In the genomic region with DNA sequence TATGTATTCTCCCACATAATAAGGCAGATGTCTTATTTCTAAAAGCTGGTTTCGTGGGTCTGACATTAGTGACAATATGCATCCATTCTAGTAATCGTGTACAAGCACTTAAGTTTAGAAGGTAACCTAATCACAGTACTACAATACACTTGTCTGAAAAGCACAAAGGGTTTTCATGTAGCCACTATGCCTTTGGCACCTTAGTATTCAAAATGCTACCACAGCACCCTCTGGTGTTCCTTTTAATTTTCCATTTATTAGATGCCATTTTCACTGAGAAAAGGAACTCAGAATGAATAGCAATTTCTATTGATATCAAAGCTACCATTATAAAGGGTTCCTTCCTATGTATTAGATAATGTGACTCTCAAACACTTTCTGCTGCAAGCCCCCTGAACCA, we compare ENCODE assay signal across 11 mouse cellular contexts. TPM values are rescaled to one million over a fixed set of nuclear protein-coding genes. Genes with fewer than 3 reads are reported as not detected.
A peak's percentile ranks its signal among the peaks of the same experiment; 100 is the strongest.
DNase-seq lines count a peak whose midpoint lies in the region; ATAC-seq and TF ChIP-seq lines count a peak whose summit lies in the region.
"Had no signal": no experiment of that assay in that cellular context is flagged by ENCODE, and none has a peak within 500 bp of the region (broad histone marks: within the 10 kb centered on the region; RNA-seq: fewer than 3 reads in every experiment).

No protein-coding gene starts in this region.

- no peaks in the 10 kb centered on the region for H3K9me3 ChIP-seq in forebrain, embryonic 14.5 days (replicated peaks; ENCODE audit: control insufficient read depth, low read length)
- H3K9me3 ChIP-seq in forebrain, embryonic 11.5 days (ENCODE audit: control insufficient read depth, low read length), result no peaks in the 10 kb centered on the region
- no peaks in the 10 kb centered on the region for H3K9me3 ChIP-seq in liver, embryonic 14.5 days (ENCODE audit: control insufficient read depth, low read length)
- 0 out of 2 replicates have a peak, but pooled peaks cover 3% of the 10 kb centered on the region for H3K9me3 ChIP-seq in liver, embryonic 12.5 days (replicated peaks)

- H3K27me3 ChIP-seq in forebrain, embryonic 14.5 days (replicated peaks; ENCODE audit: control insufficient read depth, insufficient read depth, low read length), result no peaks in the 10 kb centered on the region
- H3K27me3 ChIP-seq in forebrain, embryonic 11.5 days (ENCODE audit: control insufficient read depth, insufficient read depth, low read length), result no peaks in the 10 kb centered on the region
- no peaks in the 10 kb centered on the region for H3K27me3 ChIP-seq in liver, embryonic 14.5 days (ENCODE audit: control insufficient read depth, insufficient read depth, low read length)
- H3K27me3 ChIP-seq in liver, embryonic 12.5 days (replicated peaks), result no peaks in the 10 kb centered on the region
- H3K27me3 ChIP-seq: embryonic facial prominence, embryonic 13.5 days had no signal

- TF ChIP-seq CTCF in liver, embryonic 14.5 days (IDR thresholded peaks at IDR 0.05; ENCODE audit: low read depth), result peak; percentile 23; the same call in 1 of the 2 replicates

- peak; percentile 83 for DNase-seq in forebrain, embryonic 14.5 days (ENCODE audit: low spot score)
- DNase-seq in forebrain, embryonic 11.5 days (ENCODE audit: low spot score), result no peak
- peak in 1 of 3 experiments; percentile 10 for DNase-seq in liver, embryonic 14.5 days (ENCODE audit: low read depth in 3 of 3, low spot score in 3 of 3)
- peak; percentile 33 for DNase-seq in forelimb bud, embryonic 11.5 days (ENCODE audit: low read depth, low spot score)
- peak; percentile 19 for DNase-seq in retina, postnatal 7 days (ENCODE audit: low read depth, low spot score)
- no peak for DNase-seq in right cerebral cortex, adult 2 months (ENCODE audit: low spot score in 2 of 2)
- no peak for DNase-seq in cerebellum, postnatal 36 days
- DNase-seq: heart, postnatal 4 days; spleen, adult 18-20 months had no signal

- H3K36me3 ChIP-seq in forebrain, embryonic 14.5 days (ENCODE audit: control insufficient read depth, insufficient read depth, low read length), result no peaks in the 10 kb centered on the region
- no peaks in the 10 kb centered on the region for H3K36me3 ChIP-seq in forebrain, embryonic 11.5 days (ENCODE audit: control insufficient read depth, insufficient read depth, low read length)
- no peaks in the 10 kb centered on the region for H3K36me3 ChIP-seq in liver, embryonic 14.5 days (replicated peaks; ENCODE audit: control insufficient read depth, insufficient read depth, low read depth)
- H3K36me3 ChIP-seq in liver, embryonic 12.5 days, result no peaks in the 10 kb centered on the region
- H3K36me3 ChIP-seq: embryonic facial prominence, embryonic 13.5 days had no signal

- no peak overlapping the region for H3K4me2 ChIP-seq in forebrain, embryonic 14.5 days (ENCODE audit: low read length)
- H3K4me2 ChIP-seq in forebrain, embryonic 11.5 days (ENCODE audit: low read depth, low read length, severe bottlenecking), result no peak overlapping the region
- H3K4me2 ChIP-seq in liver, embryonic 14.5 days (ENCODE audit: low read depth), result no peak overlapping the region
- H3K4me2 ChIP-seq in liver, embryonic 12.5 days, result no peak overlapping the region
- H3K4me2 ChIP-seq: embryonic facial prominence, embryonic 13.5 days had no signal

- ATAC-seq in forebrain, embryonic 14.5 days, result peak; percentile 63
- no peak for ATAC-seq in forebrain, embryonic 11.5 days (replicated peaks; ENCODE audit: low FRiP score)
- no peak for ATAC-seq in liver, embryonic 14.5 days (ENCODE audit: insufficient read depth)
- ATAC-seq in liver, embryonic 12.5 days, result no peak

- H3K27ac ChIP-seq in forebrain, embryonic 14.5 days (ENCODE audit: low read depth, low read length), result no peak overlapping the region
- no peak overlapping the region for H3K27ac ChIP-seq in forebrain, embryonic 11.5 days (ENCODE audit: low read depth, low read length)
- H3K27ac ChIP-seq in liver, embryonic 14.5 days, result no peak overlapping the region
- no peak overlapping the region for H3K27ac ChIP-seq in liver, embryonic 12.5 days
- H3K27ac ChIP-seq: embryonic facial prominence, embryonic 13.5 days had no signal

- no peak overlapping the region for H3K9ac ChIP-seq in forebrain, embryonic 14.5 days (ENCODE audit: low read length)
- no peak overlapping the region for H3K9ac ChIP-seq in forebrain, embryonic 11.5 days (ENCODE audit: low read length)
- H3K9ac ChIP-seq in liver, embryonic 14.5 days (replicated peaks), result no peak overlapping the region
- no peak overlapping the region for H3K9ac ChIP-seq in liver, embryonic 12.5 days
- H3K9ac ChIP-seq: embryonic facial prominence, embryonic 13.5 days had no signal

- WGBS in forebrain, embryonic 14.5 days, result 50% methylated on average over 2 of the region's 2 CpGs
- WGBS in forebrain, embryonic 11.5 days, result 76% methylated on average over 2 of the region's 2 CpGs
- WGBS in liver, embryonic 14.5 days (ENCODE audit: insufficient replicate concordance), result 42% methylated on average over 2 of the region's 2 CpGs
- WGBS in liver, embryonic 12.5 days (ENCODE audit: insufficient replicate concordance), result 50% methylated on average over 2 of the region's 2 CpGs

- H3K4me1 ChIP-seq in forebrain, embryonic 14.5 days (ENCODE audit: control insufficient read depth, insufficient read depth, low read length), result no peaks in the 10 kb centered on the region
- H3K4me1 ChIP-seq in forebrain, embryonic 11.5 days (replicated peaks; ENCODE audit: control insufficient read depth, insufficient read depth, low read length), result no peaks in the 10 kb centered on the region
- H3K4me1 ChIP-seq in liver, embryonic 14.5 days (replicated peaks; ENCODE audit: control insufficient read depth in 2 of 2, insufficient read depth in 2 of 2, low read length in 1 of 2), result no peaks in the 10 kb centered on the region
- H3K4me1 ChIP-seq in liver, embryonic 12.5 days, result no peaks in the 10 kb centered on the region
- H3K4me1 ChIP-seq: embryonic facial prominence, embryonic 13.5 days had no signal

- H3K4me3 ChIP-seq in forebrain, embryonic 14.5 days (ENCODE audit: low read depth, low read length), result no peak overlapping the region
- no peak overlapping the region for H3K4me3 ChIP-seq in forebrain, embryonic 11.5 days (ENCODE audit: low read depth, low read length)
- no peak overlapping the region for H3K4me3 ChIP-seq in liver, embryonic 14.5 days (ENCODE audit: insufficient read depth in 1 of 2, low read depth in 2 of 2, low read length in 2 of 2)
- H3K4me3 ChIP-seq in liver, embryonic 12.5 days, result no peak overlapping the region
- H3K4me3 ChIP-seq: embryonic facial prominence, embryonic 13.5 days had no signal

- no peak for TF ChIP-seq EP300 in liver, embryonic 14.5 days (IDR thresholded peaks at IDR 0.05; ENCODE audit: low read depth)

RNA-seq across cellular contexts. Expression of gene Adh5, which starts 11.1 kb away (rescaled TPM):
- polyA plus RNA-seq in forebrain, embryonic 14.5 days (2014; fragmentation: Nextera tagmentation; extraction: Ambion mirVana), result 295 and 320 TPM in 2 replicates
- polyA plus RNA-seq in forebrain, embryonic 11.5 days (2014; fragmentation: Nextera tagmentation; extraction: Ambion mirVana), result 263 and 266 TPM in 2 replicates
- polyA plus RNA-seq in liver, embryonic 14.5 days (2012; rRNA removed), result 27.6 and 38.9 TPM in 2 replicates
- polyA plus RNA-seq in liver, embryonic 14.5 days (2014; fragmentation: Nextera tagmentation; extraction: Ambion mirVana), result 87.4 and 92.6 TPM in 2 replicates
- 96.7 and 98.9 TPM in 2 replicates for polyA plus RNA-seq in liver, embryonic 12.5 days (2016; fragmentation: Nextera tagmentation; extraction: Ambion mirVana)

RNA-seq across cellular contexts. Expression of gene Adh4, which starts 16.6 kb away (rescaled TPM):
- not detected in 2 replicates for polyA plus RNA-seq in forebrain, embryonic 14.5 days (2014; fragmentation: Nextera tagmentation; extraction: Ambion mirVana)
- not detected in 2 replicates for polyA plus RNA-seq in forebrain, embryonic 11.5 days (2014; fragmentation: Nextera tagmentation; extraction: Ambion mirVana)
- polyA plus RNA-seq in liver, embryonic 14.5 days (2012; rRNA removed), result 0.04 TPM in 1 of 2 replicates, not detected in the other
- polyA plus RNA-seq in liver, embryonic 14.5 days (2014; fragmentation: Nextera tagmentation; extraction: Ambion mirVana), result 0.13 TPM in 1 of 2 replicates, not detected in the other
- 0.20 TPM in 1 of 2 replicates, not detected in the other for polyA plus RNA-seq in liver, embryonic 12.5 days (2016; fragmentation: Nextera tagmentation; extraction: Ambion mirVana)
- polyA plus RNA-seq: embryonic facial prominence, embryonic 13.5 days had no signal

RNA-seq across cellular contexts. Expression of gene Metap1, which starts 57.5 kb away (rescaled TPM):
- 48.9 and 51.8 TPM in 2 replicates for polyA plus RNA-seq in forebrain, embryonic 14.5 days (2014; fragmentation: Nextera tagmentation; extraction: Ambion mirVana)
- 47.9 and 51.0 TPM in 2 replicates for polyA plus RNA-seq in forebrain, embryonic 11.5 days (2014; fragmentation: Nextera tagmentation; extraction: Ambion mirVana)
- 15.8 and 22.2 TPM in 2 replicates for polyA plus RNA-seq in liver, embryonic 14.5 days (2012; rRNA removed)
- polyA plus RNA-seq in liver, embryonic 14.5 days (2014; fragmentation: Nextera tagmentation; extraction: Ambion mirVana), result 21.9 and 25.4 TPM in 2 replicates
- 31.8 and 33.1 TPM in 2 replicates for polyA plus RNA-seq in liver, embryonic 12.5 days (2016; fragmentation: Nextera tagmentation; extraction: Ambion mirVana)

Comparison
In these comparisons a context has a peak if more than half of its experiments do, and no peak if none do; other contexts are left out.
1. DNase-seq: peak in forebrain, embryonic 14.5 days (single experiment), forelimb bud, embryonic 11.5 days (single experiment) and retina, postnatal 7 days (single experiment); none in forebrain, embryonic 11.5 days (single experiment), right cerebral cortex, adult 2 months (0 of 2) and cerebellum, postnatal 36 days (0 of 2).